Comparison of ENCODE assay signal across 1 mouse cellular context in the genomic region with DNA sequence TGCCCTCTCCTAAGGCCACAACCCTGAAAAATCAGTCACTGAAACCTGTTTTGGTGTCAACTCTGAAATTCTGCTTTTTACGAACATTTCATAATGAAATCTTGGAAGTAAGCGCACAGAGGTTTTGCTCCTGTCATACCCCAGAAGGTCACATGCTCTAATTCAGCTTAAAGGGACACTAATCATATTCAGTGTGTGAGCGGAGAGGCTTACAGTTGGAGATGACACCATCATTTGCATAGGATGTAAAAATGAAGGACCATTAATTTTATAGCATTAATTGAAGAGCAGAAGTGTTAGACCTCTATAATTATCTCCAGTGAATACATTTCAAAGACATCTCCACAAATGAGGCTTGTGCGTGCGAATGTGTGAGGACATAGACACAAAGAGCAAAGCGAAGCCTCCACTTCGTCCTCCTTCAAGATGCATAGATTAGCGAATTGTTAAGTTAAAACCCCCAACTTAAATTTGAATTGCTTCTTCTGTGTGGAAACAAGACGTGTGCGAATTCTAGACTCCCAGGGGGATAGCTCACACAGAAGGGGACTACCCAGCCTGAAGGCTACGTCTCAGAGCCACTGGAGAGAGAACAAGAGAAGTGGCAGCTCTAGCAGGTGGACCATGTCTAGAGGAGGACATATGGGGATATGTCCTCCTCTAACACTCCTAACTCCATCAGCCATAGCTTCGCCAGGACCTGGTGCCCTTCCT.
A peak's percentile ranks its signal among the peaks of the same experiment; 100 is the strongest.
TF ChIP-seq lines count a peak whose summit lies in the region.

No protein-coding gene starts in this region.

TF ChIP-seq in CH12.LX, 34 proteins besides CTCF, POLR2A, EP300 and RAD21 (continued from another document):
- no peak for TF ChIP-seq MAX (IDR thresholded peaks at IDR 0.05; ENCODE audit: low read length)
- no peak for TF ChIP-seq HCFC1 (IDR thresholded peaks at IDR 0.05; ENCODE audit: low read depth, low read length)
- no peak for TF ChIP-seq JUND (conservative IDR thresholded peaks at IDR 0.05; ENCODE audit: low read depth, low read length)
- no peak for TF ChIP-seq NRF1 (IDR thresholded peaks at IDR 0.05; ENCODE audit: low read depth, low read length)
- no peak for TF ChIP-seq MAZ (IDR thresholded peaks at IDR 0.05; ENCODE audit: low read depth, low read length)
- 0 out of 2 replicates have a peak, but pooled peaks have one; percentile 27 for TF ChIP-seq TBP (conservative IDR thresholded peaks at IDR 0.05; ENCODE audit: low read depth, low read length)
- TF ChIP-seq SIN3A (IDR thresholded peaks at IDR 0.05; ENCODE audit: low read length), result no peak
- TF ChIP-seq CHD1 (IDR thresholded peaks at IDR 0.05; ENCODE audit: low read depth, low read length), result no peak
- TF ChIP-seq SMC3 (IDR thresholded peaks at IDR 0.05; ENCODE audit: low read depth, low read length), result no peak
- TF ChIP-seq UBTF (IDR thresholded peaks at IDR 0.05; ENCODE audit: low read depth, low read length), result no peak
- no peak for TF ChIP-seq POLR2AphosphoS2 (IDR thresholded peaks at IDR 0.05; ENCODE audit: low read depth, low read length)
- TF ChIP-seq USF2 (conservative IDR thresholded peaks at IDR 0.05; ENCODE audit: low read depth, low read length), result no peak
- TF ChIP-seq TCF12 (IDR thresholded peaks at IDR 0.05; ENCODE audit: low read depth, low read length), result 0 out of 2 replicates have a peak, but pooled peaks have one; percentile 45
- TF ChIP-seq ELF1 (IDR thresholded peaks at IDR 0.05; ENCODE audit: low read depth, low read length), result no peak
- TF ChIP-seq ZKSCAN1 (IDR thresholded peaks at IDR 0.05; ENCODE audit: borderline replicate concordance, low read depth, low read length), result no peak
- TF ChIP-seq MXI1 (IDR thresholded peaks at IDR 0.05; ENCODE audit: low read depth, low read length), result no peak
- TF ChIP-seq USF1 (IDR thresholded peaks at IDR 0.05; ENCODE audit: low read depth, low read length), result peak; percentile 25; the same call in 1 of the 2 replicates
